Mouse (Mus musculus) telencephalon, adult 2 months (tissue): ENCODE results near the gene Tead1.
A peak's percentile ranks its signal among the peaks of the same experiment; 100 is the strongest.

Source experiments
- DNase-seq: peaks from one replicate; pipeline ENCODE4 v3.0.0-alpha.2; 2011; ENCODE audit warnings: low read depth, low spot score

Gene Tead1

GRCm38 (mm10) chr7:112855419-112855818, 176.3 kb downstream of the Tead1 start:
- no peak for DNase-seq

- DNase-seq = peak; percentile 47
Measured at GRCm38 (mm10) chr7:112856121-112856571, 177.0 kb downstream of the Tead1 start.

GRCm38 (mm10) chr7:112856583-112856982, 177.5 kb downstream of the Tead1 start:
- DNase-seq = no peak

GRCm38 (mm10) chr7:112859887-112860286, 180.8 kb downstream of the Tead1 start:
- no peak for DNase-seq

- DNase-seq = peak; percentile 79
Measured at GRCm38 (mm10) chr7:112862086-112862485, 183.0 kb downstream of the Tead1 start.

- no peak for DNase-seq
Measured at GRCm38 (mm10) chr7:112864188-112864587, 185.1 kb downstream of the Tead1 start.

- DNase-seq = peak; percentile 21
Measured at GRCm38 (mm10) chr7:112865739-112866138, 186.6 kb downstream of the Tead1 start.

- DNase-seq = peak; percentile 39
Measured at GRCm38 (mm10) chr7:112868551-112869465, 189.7 kb downstream of the Tead1 start.

- no peak for DNase-seq
Measured at GRCm38 (mm10) chr7:112871752-112872151, 192.6 kb downstream of the Tead1 start.

GRCm38 (mm10) chr7:112872435-112873196, 193.5 kb downstream of the Tead1 start:
- no peak for DNase-seq

- no peak for DNase-seq
Measured at GRCm38 (mm10) chr7:112876128-112876527, 197.0 kb downstream of the Tead1 start.

- peak; percentile 17 for DNase-seq
Measured at GRCm38 (mm10) chr7:112883791-112884274, 204.7 kb downstream of the Tead1 start.

- no peak for DNase-seq
Measured at GRCm38 (mm10) chr7:112885546-112885945, 206.4 kb downstream of the Tead1 start.

- DNase-seq = no peak
Measured at GRCm38 (mm10) chr7:112891883-112892282, 212.8 kb downstream of the Tead1 start.

- DNase-seq = no peak
Measured at GRCm38 (mm10) chr7:112892595-112892994, 213.5 kb downstream of the Tead1 start.

GRCm38 (mm10) chr7:112896363-112896762, 217.2 kb downstream of the Tead1 start:
- DNase-seq = no peak

GRCm38 (mm10) chr7:112901710-112902109, 222.6 kb downstream of the Tead1 start:
- DNase-seq = no peak

GRCm38 (mm10) chr7:112906848-112907247, 227.7 kb downstream of the Tead1 start:
- no peak for DNase-seq

GRCm38 (mm10) chr7:112907468-112907867, 228.3 kb downstream of the Tead1 start:
- DNase-seq = no peak

GRCm38 (mm10) chr7:112909164-112909563, 230.0 kb downstream of the Tead1 start:
- no peak for DNase-seq

- no peak for DNase-seq
Measured at GRCm38 (mm10) chr7:112912969-112913368, 233.9 kb downstream of the Tead1 start.

- peak; percentile 72 for DNase-seq
Measured at GRCm38 (mm10) chr7:112915571-112915970, 236.5 kb downstream of the Tead1 start.
